Mouse (Mus musculus) hindlimb bud, embryonic 11.5 days (tissue): ENCODE measurements around the gene Cstf2t.

Experiments
- DNase-seq: peaks from one replicate; pipeline ENCODE4 v3.0.0-alpha.2; 2012; ENCODE audit warnings: low read depth, low spot score; ENCODE audit errors: extremely low spot score

Cstf2t gene

DNA sequence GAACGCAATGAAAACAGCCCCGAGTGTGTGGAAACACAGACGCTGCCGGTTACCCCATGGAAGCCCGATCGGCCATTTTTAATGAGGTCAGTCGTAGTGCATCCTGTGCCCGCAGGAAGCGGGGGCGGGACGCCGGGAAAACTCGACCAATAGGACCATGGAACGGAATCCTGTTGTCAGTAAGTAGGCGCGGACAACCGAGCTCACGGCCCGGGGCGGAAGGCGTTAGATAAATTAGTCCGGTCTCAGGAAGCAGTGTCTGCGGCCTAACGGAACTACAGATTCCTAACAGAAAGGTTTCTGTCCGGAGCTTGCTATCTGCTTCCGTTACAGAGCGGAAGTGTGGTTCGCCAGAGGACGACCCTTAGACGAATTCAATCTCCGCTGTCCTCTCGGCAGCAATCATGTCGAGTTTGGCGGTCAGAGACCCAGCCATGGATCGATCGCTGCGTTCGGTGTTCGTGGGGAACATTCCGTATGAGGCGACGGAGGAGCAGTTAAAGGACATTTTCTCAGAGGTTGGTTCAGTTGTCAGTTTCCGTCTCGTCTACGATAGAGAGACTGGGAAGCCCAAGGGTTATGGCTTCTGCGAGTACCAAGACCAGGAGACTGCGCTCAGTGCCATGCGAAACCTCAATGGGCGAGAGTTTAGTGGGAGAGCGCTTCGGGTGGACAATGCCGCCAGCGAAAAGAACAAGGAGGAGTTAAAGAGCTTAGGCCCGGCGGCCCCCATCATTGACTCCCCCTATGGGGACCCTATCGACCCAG is at the start of gene Cstf2t:
Gene Cstf2t (plus strand): TSS at position 176 of the 768 bp plus-strand sequence.
- peak; percentile 93 for DNase-seq

DNA sequence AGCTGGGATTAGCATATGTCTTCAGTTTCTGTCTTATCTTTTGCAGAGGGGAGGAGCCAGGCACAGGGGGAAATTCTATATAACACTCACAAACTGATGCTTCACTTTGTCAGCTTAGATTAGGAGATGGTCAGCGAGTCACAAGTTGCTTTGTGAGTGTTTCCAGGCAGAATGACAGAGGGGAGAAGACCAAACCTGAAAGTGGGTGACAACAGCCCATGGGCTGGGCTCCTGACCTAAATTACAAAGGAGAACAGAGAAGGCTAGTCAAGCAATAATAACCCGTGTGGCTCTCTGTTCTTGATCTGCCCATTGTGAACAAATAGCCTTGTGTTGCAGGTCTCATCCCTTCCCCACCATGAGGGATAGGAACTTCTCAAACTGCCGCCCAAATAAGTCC is 43.7 kb upstream of the Cstf2t start:
- DNase-seq: no peak

DNA sequence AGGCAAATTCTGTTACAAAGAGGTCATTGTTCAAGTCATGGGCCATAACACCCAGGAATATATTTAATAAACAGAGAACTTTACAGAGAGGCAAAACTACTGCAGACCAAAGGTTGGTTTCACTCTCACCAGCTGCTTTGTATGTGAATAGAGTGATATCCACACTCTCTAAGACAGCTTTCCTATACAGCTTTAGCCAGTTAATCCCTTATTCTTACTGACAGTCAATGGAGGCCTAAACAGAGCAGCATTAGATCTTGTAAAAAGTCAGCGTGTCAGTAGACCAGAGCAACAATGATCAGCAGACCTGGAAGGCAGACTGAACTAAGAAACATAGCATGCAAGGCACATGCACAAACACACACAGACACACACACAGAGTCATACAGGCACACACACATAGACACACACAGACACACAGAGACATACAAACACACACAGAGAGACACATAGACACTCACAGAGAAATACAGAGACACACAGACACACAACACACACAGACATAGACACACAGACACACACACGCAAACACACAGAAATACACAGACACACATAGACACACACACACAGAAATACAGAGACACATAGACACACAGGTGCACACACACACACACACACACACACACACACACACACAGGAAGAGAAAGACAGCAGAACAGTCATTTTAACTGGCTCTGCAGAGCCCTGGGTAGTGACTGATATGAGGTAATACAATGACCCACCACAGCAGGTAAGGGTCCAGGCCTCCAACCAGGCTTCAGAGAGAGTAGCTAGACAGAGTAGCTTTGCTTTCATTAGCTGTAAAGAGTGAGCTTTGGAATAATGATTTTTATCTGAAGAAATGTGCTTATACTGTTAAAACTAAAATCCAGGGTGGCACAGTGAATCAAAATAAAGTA is 41.4 kb upstream of the Cstf2t start:
- DNase-seq: no peak

DNA sequence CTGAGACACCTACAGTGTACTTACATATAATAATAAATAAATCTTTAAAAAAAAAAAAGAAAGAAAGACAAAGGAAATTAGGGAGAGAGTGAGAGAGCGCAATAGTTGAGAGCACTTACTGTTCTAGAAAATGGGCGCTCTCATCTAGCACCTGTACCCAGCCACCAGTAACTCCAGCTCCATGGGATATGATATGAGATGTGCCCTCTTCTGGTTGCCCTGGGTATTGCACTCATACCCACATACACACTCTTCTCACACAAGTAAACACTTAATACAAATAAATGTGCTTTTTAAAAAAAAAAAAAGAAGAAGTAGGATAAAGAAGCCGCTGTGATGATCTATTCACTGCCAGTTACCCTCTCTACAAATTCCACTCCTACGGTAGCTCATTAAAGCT is 36.0 kb upstream of the Cstf2t start:
- no peak for DNase-seq

DNA sequence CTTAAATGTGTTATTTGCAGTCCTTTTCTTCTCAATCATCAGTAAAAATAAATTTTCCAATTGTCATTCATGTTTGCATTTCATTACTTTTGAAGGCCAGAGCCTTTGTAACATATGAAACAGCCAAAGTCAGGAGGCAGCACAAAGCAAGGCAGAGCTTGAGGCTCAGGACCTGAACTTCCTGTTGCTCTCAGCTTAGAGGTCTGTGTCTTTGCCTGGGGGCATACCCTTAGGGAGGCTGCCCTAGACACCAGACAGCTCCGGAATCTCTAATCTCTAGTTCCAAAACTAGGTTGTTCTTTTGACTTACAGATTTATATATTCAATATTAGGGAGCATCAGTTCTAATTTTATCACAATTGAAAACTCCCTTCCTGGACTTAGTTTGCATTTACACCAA is 17.9 kb upstream of the Cstf2t start:
- no peak for DNase-seq

DNA sequence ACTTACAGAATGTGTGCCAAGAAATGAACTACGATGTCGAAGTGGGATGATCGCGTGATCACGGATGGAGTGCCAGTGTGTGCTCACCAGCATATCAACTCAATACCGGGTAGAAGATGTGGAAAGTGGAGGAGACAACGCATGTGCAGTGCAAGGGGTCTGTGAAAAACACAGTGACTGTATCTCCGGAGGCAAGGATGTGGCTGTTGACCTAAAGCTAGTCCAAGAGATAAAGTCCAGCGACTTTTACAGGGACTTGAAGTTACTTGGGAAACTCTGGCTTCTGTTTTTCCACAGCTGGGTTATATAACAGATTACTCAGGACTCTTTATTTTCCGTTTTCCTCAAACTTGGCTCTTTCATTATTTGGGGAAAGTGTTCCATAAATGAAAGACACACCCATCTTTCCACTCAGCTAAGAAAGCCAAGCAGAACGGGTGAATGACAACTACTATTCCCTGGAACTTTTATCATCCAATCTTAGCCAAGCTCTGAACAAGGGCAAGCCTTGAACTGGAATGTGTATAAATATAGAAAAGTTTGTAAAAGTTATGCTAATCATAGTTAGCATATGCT is 17.3 kb upstream of the Cstf2t start:
- DNase-seq: no peak

DNA sequence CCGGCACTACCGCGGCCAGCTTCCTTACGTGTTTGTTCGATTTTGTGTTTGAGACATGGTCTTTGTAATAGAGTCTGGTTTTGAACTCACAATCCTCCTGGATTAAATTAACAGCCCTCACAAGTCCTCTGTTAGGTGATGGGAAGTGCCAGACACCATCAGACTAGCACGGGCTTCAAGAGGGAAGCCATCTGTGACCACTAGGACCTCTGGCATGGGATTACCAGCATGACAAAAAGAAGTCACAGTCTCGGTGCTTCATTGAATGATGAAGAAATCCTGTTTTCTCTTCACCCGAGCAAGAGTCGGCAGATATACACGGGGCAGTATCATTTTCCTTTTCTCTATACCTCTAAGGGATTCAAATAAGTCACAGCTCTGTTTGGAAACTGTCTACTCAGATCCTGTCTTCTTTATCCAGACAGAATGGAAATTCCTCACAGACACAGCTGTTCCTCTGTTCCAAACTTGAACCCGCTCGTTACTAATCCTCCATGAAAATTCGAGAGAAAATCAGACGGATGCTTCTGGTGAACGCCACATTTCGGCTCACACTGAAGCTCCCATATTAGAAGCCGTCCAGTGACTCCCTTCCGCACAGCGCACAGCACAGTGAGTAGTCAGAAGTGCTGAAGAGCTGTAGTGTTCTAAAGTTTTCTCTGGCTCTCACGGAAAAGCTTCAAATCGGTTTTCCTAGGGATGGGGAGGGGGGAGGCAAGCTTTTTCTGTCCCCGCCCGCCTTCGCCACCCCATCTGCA is 8.5 kb upstream of the Cstf2t start:
- DNase-seq: no peak

DNA sequence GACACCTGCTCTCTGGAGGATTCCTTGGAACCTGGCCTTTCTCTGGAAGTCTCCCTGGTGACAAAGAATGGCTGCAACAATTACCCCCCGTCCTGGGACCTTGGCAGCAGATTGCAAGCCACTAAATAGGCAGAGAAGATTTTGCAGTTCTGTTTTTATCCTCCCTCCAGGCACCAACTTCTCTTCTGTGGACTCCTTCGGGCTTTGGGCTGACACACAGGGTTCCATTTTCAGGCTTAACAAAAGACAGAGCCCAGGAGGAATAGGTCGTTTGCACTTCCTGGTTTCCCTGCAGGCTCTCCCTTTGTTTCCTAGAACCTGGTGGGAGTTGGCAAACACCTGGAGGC is 7.9 kb upstream of the Cstf2t start:
- no peak for DNase-seq

DNA sequence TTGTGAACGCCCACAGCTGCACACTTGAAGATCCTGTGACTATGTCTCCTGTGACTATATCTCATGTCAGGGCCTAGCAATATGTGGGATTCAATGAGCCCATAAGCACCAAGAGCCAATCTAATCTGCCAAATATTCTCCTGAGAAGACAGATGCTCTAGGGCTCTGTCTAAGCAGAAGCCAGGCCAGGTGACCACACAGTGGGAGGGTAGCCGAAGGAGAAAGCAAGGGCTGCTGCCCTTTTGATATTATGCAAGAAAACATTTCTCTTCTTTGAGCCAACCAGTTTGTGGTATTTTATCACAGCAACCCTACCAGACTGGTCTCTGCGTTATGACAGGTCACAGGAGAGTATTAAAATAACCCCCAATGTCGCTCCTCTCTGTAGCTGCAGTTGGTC is 6.5 kb upstream of the Cstf2t start:
- DNase-seq: no peak

DNA sequence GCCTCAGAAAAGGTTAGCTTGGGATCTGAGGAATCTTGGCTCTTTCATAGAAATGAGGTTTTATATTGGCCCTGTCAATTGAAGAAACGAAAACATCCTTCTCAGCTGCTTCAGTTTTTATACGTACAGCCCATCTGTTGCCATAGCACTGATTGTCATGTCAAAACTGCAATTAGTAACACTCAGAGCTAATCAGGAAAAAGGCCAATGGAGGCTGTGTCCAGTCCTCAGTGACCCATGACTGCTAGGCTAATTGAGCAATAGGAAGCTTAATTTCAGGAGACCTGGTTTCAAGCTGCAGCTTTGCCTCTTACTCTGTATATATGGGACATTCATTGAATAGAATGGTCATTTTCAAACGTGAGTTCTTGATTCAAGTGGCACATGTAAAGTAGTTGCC is 4.4 kb upstream of the Cstf2t start:
- DNase-seq: no peak

DNA sequence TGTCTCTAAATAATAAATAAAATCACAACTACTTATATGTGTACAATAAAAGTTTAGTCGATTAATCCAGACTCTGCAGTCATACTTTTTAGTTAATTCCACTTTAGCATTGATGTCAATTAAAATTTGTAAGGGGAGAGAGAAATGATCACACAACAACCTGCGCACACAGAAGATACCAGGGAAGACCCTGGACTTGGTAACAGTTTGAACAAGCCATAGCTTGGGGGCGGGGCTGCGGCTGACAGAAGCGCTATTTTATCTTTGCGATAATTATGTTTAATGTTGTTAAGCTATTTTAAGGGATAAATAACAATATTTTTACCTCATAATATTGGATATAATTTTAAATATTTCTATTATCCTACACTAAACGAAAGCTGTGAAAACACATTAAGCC is 411 bp upstream of the Cstf2t start:
- no peak for DNase-seq

DNA sequence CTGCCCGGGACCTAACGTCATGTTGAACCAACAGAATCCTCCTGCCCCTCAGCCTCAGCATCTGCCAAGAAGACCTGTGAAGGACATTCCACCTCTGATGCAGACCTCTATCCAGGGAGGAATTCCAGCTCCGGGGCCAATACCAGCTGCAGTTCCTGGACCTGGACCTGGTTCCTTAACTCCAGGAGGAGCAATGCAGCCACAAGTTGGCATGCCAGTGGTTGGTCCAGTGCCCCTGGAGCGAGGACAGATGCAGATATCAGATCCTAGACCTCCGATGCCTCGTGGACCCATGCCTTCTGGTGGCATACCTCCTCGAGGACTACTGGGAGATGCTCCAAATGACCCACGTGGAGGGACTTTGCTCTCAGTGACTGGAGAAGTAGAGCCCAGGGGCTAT is 1.1 kb downstream of the Cstf2t start:
- no peak for DNase-seq

DNA sequence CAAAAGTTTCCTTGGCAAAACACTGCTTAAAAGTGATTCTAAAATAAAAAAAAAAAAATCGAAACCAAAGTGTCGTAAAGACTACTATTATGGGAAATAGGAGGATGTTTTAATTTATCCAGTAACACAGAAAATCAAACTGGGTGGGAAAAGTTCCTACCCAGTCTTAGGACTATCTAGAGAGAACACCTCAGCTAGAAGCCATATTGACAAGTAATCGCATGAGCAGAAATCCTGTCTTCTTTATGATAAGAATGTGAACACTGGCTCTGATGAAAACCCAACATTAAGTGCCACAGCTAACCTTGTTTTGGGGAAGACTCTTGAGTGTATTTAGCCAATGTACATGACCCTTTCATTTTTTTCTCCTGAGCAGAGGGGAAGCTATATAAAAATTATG is 15.2 kb downstream of the Cstf2t start:
- DNase-seq: no peak

DNA sequence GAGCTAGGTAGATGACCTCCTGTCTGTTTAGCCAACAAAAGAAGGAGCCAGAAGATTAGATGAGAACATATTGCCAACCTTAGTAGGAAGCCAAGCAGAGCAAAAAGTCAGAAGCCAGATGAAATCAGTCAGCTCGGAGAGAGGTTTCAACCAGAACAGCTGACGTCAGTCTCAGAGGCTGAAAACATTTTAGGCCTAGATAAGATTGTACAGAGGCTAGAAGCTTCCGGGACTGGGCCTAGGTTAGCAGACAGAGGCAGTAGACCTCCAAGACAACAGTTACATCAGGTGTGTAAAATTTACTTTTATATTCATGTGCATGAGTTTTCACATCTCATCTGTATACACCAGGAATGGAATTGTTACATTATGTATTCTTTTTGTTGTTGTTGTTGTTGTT is 16.7 kb downstream of the Cstf2t start:
- no peak for DNase-seq

DNA sequence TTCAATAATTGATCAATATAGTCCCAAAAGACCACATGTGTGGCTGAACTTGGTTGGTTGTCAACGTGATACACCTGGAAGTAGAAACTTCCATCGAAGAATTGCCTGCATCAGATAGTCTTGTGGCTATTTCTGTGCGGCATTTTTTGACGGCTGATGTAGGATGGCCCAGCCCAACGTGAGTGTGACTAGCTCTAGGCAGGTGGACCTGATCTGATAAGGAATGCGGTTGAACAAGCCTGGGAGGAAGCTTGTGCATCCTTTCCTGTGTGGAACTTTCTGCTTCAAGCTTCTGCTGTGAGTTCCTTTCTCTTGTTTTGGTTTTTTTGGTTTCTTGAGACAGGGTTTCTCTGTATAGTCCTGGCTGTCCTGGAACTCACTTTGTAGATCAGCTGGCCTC is 22.1 kb downstream of the Cstf2t start:
- no peak for DNase-seq

DNA sequence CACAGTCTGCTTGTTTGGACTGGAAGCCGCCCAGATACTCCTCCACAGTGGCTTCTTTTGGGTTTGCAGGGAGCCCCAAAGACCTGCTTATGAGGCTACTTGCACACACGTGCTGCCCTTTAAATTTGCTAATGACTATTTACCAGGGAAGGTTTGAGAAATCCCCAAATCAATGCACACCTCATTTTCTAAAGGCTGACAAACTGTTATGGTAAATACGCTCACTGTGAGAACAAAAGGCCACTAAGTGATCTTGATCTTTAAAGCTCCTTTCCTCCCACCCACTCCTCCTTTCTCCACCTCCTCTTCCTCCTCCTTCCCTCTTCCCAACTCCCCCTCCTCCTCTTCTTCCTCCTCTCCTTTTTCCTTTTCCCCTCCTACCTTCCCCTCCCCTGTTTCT is 23.4 kb downstream of the Cstf2t start:
- no peak for DNase-seq

DNA sequence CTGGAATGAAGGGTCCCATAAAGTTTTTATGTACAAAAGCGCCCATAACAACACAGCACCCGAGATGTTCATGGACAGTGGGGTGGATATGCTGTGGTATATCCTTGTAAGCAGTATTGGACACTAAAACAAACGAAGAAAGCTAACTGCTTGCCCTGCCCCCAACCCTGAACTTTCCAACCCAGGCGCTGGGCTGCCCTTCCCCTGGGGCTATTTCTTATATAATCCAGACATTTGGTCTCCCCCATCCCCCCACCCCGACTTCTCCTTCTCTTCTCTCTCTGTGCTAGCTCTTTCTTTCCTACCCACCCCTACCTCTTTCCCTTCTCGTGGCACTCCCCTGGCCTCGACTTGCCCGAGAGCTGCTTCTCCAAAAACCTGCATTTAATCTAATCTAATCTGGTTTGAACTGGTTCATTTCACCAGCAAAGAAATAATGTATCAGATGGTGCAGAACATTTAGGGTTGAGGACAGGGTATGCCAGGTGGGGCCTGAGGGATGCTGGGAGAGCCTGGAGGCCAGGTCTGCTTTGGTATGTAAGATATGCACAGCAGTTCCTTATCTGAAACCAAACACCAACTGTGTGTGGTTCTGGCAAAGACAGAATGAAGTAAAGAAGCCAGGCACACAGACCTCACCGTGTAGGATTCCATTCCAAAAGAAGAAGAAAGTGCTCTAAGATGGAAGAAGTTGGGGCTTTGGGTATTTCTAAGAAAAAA is 24.4 kb downstream of the Cstf2t start:
- DNase-seq: no peak

DNA sequence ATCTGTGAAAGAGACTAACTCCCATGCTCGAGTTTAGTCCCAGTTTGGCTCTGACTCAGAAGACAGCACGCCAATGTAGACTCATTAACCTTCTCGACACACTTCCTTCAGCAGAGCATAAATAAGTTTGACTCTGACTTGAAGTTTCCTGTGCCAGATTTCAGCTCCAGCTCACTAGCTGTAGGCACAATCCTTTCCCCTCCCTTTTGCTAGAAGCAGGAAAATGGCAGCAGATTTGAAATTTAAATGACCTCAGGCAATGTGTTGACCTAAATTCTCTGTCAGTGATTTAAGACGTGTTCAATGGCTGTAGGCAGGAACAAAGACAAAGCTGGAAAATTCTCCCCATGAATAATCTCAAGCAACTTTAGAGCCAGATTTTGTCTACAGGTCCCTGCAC is 32.1 kb downstream of the Cstf2t start:
- no peak for DNase-seq

DNA sequence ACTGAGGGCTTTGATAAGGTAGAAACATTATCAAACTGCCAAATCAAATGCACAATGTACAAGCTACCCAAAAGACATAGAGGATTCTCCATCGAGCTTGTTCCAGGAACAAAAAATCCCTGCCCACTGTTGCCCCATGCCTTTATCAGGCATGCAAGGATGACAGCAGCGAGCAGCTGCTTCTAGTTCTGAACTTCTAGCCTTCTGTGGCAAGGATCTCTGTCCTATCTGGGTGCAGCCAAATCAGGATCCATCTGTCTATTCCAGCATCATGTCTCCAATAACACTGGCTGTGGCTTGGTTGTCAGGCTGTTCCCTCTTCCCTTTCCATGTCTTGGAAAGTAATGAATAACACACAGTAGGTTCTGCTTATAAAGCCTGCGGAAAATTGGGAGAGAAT is 42.0 kb downstream of the Cstf2t start:
- DNase-seq: no peak

DNA sequence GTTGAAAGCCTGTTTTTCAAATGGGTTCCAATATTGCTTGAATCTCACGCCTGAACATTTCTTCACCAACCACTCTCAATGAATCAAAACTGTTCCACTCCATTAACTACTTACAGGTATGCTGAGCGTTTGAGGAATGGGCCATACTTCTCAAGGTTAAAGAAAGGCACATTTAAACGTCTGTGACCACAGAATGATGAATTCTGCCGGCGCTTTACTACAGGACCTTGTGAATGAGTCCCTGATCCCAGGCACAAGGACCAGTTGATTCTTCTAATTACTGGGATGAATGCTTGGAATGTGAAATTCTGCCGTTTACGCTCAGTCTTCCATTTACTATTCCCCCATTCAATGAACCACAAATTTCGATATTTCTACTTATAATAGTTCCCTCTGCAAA is 50.0 kb downstream of the Cstf2t start:
- DNase-seq: no peak

DNA sequence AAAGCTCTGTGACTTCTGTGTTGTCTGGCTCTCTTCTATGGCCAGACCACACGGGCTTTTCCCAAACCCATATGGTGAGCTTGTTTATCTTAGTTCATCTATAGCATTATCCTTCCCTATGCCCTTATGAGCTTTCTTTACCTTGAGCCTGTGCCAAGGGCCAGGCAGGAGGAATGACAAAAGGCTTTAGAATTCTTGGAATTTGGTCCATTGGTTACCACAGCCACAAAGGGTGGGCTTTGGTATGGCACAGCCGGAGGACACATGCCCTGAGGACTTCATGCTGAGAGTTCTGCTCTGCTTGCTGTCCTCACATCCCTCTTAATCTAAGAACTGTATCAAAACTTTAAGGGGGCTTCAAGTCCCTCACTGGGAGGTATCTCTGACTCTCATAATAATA is 53.7 kb downstream of the Cstf2t start:
- no peak for DNase-seq
